Mouse (Mus musculus) liver, embryonic 14.5 days (tissue): Measurements from ENCODE around the gene Tm2d1. TPM values are rescaled to one million over a fixed set of nuclear protein-coding genes. Genes with fewer than 3 reads are reported as not detected.

Source experiments
- ATAC-seq: fragments of 200-750 bp; cut with Nextera tagmentation; 2 replicates; pipeline ENCODE4 v1.8.0; 2017; ENCODE audit warnings: moderate number of reproducible peaks, mild to moderate bottlenecking, moderate library complexity; ENCODE audit not compliant: insufficient read depth
- DNase-seq, 3 experiments: peaks; one replicate each; pipeline ENCODE4 v3.0.0-alpha.2; 2012 to 2013; ENCODE audit warnings: low read depth in 3 of 3, low spot score in 3 of 3
- H3K27ac ChIP-seq: fragments of 300-500 bp; sonication (generic); 2 replicates; pipeline ENCODE4 v1.5.1; 2014; ENCODE audit warnings: moderate library complexity, mild to moderate bottlenecking, control low read depth, inconsistent platforms
- H3K27me3 ChIP-seq: fragments of 300-500 bp; sonication (generic); 2 replicates; pipeline ENCODE4 v1.6.1; 2014; ENCODE audit warnings: mild to moderate bottlenecking, low read length, moderate library complexity; ENCODE audit not compliant: control insufficient read depth, insufficient read depth
- H3K36me3 ChIP-seq: fragments of 300-500 bp; sonication (generic); replicated peaks from 2 replicates; pipeline ENCODE4 v1.6.1; 2014; ENCODE audit warnings: low read depth; ENCODE audit not compliant: control insufficient read depth, insufficient read depth
- H3K4me1 ChIP-seq, 2 experiments: fragments of 200-500 bp in 1 of 2; fragments of 300-500 bp in 1 of 2; sonication (generic) in 1 of 2; replicated peaks; 2 replicates each; pipeline ENCODE4 v1.6.1; 2012 to 2014; ENCODE audit warnings: antibody characterized with exemption in 1 of 2, inconsistent platforms in 1 of 2, low read length in 1 of 2; ENCODE audit not compliant: control insufficient read depth in 2 of 2, insufficient read depth in 2 of 2
- H3K4me2 ChIP-seq: fragments of 300-500 bp; sonication (generic); 2 replicates; pipeline ENCODE4 v1.6.1; 2014; ENCODE audit warnings: low read depth, mild to moderate bottlenecking, control low read depth, moderate library complexity
- H3K4me3 ChIP-seq, 2 experiments: fragments of 200-500 bp in 1 of 2; fragments of 300-500 bp in 1 of 2; sonication (generic) in 1 of 2; 2 replicates each; pipeline ENCODE4 v1.5.1; 2012 to 2014; ENCODE audit warnings: low read depth in 2 of 2, low read length in 2 of 2, mild to moderate bottlenecking in 2 of 2, control low read depth in 1 of 2, inconsistent platforms in 1 of 2, moderate library complexity in 1 of 2; ENCODE audit not compliant: insufficient read depth in 1 of 2
- H3K9ac ChIP-seq: fragments of 300-500 bp; sonication (generic); replicated peaks from 2 replicates; pipeline ENCODE4 v1.6.1; 2014; ENCODE audit warnings: mild to moderate bottlenecking, control low read depth, moderate library complexity
- H3K9me3 ChIP-seq: fragments of 300-500 bp; sonication (generic); 2 replicates; pipeline ENCODE4 v1.6.1; 2016; ENCODE audit warnings: low read length, mixed read lengths; ENCODE audit not compliant: control insufficient read depth
- CTCF ChIP-seq: IDR thresholded peaks from 2 replicates; pipeline ENCODE4 v1.5.1; 2016; ENCODE audit warnings: antibody characterized with exemption, low read depth, control low read depth
- EP300 ChIP-seq: IDR thresholded peaks from 2 replicates; pipeline ENCODE4 v1.6.1; 2016; ENCODE audit warnings: antibody characterized with exemption, low read depth
- WGBS: fragments of 180-500 bp; shearing (Covaris S2); extraction: QIAGEN DNeasy Blood & Tissue Kit; methylation state at CpG from one replicate; pipeline ENCODE4 v1.1.7; 2014; ENCODE audit not compliant: insufficient replicate concordance; 5-methylcytosine and 5-hydroxymethylcytosine counted together
- polyA plus RNA-seq, 2 experiments: library from polyadenylated mRNA; depleted of rRNA in 1 of 2; stranded (reverse) in 1 of 2; unstranded in 1 of 2; fragments of >200 nt; fragmentation: Nextera tagmentation in 1 of 2; extraction: Ambion mirVana in 1 of 2; gene quantifications; 2 replicates each; pipeline versions ENCODE4 v1.2.1 to v1.2.3; 2012 to 2014

Gene Tm2d1
- polyA plus RNA-seq, 2 experiments, result 9.6 to 30.7 TPM

DNA sequence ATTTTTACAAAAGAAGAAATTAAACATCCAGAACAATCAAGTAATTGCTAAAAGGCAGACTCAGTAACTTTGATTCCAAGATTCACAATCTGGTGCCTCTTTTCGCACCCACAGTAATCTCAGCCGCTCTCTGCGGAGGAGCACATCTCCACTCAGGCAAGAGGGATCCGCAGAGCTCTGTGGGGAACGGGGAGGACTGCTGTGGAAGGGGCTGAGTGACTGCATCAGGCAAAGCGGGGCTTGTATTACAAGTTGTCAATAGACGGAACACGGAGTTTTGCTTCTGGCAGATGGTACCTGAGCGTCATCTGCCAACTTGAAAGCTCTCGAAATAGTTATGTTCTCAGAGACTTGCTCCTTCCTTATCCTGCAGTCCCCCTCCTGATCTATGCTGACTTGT, 37.3 kb downstream of the Tm2d1 start:
- Histone ChIP-seq H3K4me1 (no peaks in the 10 kb centered on the region), H3K36me3 (no peaks in the 10 kb centered on the region), H3K27me3 (no peaks in the 10 kb centered on the region), H3K9ac (no peak overlapping the region), H3K9me3 (no peaks in the 10 kb centered on the region), H3K4me3 (no peak overlapping the region), H3K27ac (no peak overlapping the region), H3K4me2 (no peak overlapping the region)
- DNase-seq (no peak), ATAC-seq (no peak)
- 83% methylated on average over 10 of the region's 10 CpGs for WGBS
- no peak for TF ChIP-seq EP300
- no peak for TF ChIP-seq CTCF

DNA sequence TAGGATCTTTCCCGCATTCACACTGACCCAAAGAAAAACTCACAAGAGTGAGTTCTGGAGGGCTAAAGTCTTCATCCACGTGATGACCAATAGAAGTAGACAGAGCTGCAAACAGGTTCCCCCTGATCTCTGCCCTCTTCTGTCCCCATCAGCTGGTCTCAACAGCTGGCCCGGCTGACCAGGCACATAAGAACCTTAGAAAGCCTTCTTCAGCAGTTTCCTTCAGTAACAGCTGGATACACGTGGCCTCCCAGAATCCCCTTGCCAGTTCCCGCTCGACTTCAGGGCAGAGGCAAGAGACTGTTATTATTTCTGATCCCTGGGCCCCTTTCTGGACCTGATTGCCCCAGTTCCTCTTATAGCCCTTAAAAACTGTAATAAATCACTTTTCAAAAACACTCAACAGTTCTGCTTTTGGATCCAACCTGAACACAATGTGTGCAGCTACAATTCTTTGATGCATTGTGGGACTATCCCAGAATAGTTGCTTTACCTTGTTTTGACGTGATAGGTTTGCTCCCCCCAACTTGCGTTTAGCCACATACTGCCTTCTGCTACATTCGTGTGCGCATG, 43.0 kb downstream of the Tm2d1 start:
- H3K9me3 ChIP-seq, result no peaks in the 10 kb centered on the region
- no peak for ATAC-seq
- no peak overlapping the region for H3K9ac ChIP-seq
- no peak overlapping the region for H3K4me3 ChIP-seq
- no peaks in the 10 kb centered on the region for H3K27me3 ChIP-seq
- H3K4me2 ChIP-seq, result no peak overlapping the region
- 55% methylated on average over 10 of the region's 10 CpGs for WGBS
- H3K27ac ChIP-seq, result no peak overlapping the region
- DNase-seq, result no peak
- no peak for TF ChIP-seq CTCF
- TF ChIP-seq EP300, result no peak
- H3K36me3 ChIP-seq, result no peaks in the 10 kb centered on the region
- no peaks in the 10 kb centered on the region for H3K4me1 ChIP-seq

DNA sequence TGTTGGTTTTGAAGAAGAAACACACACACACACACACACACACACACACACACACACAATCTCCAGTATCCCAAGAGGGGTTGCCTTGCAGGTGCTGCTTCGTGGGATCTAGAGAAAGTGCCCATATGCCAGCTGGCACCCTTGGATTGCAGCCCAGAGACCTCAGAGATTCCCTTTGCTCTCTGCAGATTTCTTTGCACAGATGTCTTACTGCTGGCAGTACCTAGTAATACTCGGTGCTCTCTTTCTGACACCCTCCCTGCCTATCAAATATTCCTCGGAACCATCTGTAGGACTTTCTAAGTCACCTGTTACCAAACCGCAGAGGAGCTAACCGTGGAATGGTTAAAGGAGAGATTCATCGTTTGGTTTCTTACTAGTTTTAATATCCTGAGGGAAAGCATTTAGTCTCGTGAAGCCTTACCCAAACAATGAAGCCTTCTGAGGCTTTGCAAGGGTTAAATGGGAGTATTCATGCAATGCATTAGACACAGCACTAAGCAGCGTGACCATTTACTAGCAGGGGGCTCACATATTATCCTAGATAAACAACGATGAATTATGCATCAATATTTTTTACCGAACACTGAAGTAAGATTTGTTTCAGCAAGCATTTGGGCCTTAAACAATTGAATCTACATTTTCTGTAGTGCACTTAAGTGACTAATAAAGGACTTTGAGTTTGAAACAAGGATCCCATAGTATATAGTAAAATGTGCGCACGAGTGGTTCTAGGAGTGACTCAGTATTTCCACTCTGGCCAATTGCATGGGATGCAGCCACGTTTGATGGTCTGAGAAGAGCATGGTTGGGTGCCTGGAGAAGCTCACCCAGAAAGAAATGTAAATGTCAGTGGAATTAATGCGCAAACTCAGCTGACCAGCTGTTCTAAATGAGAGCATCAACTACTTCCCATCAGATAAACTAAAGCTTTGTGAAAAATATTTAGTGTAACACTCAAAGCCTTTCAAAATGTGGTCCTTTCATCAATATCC, 44.2 kb downstream of the Tm2d1 start:
- Histone ChIP-seq H3K27me3 (no peaks in the 10 kb centered on the region), H3K9ac (no peak overlapping the region), H3K27ac (no peak overlapping the region), H3K36me3 (no peaks in the 10 kb centered on the region), H3K9me3 (no peaks in the 10 kb centered on the region), H3K4me1 (no peaks in the 10 kb centered on the region), H3K4me2 (no peak overlapping the region), H3K4me3 (no peak overlapping the region)
- TF ChIP-seq EP300 (no peak), CTCF (no peak)
- DNase-seq (no peak), ATAC-seq (no peak)
- 66% methylated on average over 14 of the region's 14 CpGs for whole genome bisulfite sequencing

DNA sequence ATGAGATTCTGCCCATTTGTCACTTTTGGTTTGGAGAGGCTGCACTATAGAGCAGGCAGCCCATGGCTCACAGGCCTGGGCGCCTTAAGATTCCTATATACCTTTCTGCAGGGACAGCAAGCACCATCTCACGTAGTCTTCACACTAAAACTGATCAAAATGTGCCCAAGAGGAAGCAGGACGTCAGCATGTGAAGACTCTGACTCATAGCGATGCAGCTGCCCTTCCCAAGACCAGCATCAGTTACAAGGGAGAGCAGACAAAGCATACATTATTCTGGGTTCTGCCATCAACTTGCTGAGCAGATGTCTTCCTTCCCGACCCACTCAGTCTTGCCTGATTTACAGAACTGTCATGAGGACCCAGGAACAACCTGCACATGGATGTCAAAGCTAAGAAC, 45.9 kb downstream of the Tm2d1 start:
- Histone ChIP-seq H3K4me2 (no peak overlapping the region), H3K27me3 (no peaks in the 10 kb centered on the region), H3K36me3 (no peaks in the 10 kb centered on the region), H3K4me3 (no peak overlapping the region), H3K9me3 (no peaks in the 10 kb centered on the region), H3K27ac (no peak overlapping the region), H3K9ac (no peak overlapping the region), H3K4me1 (no peaks in the 10 kb centered on the region)
- DNase-seq (no peak), ATAC-seq (no peak)
- WGBS, result 40% methylated on average over 5 of the region's 5 CpGs
- TF ChIP-seq EP300 (no peak), CTCF (no peak)

DNA sequence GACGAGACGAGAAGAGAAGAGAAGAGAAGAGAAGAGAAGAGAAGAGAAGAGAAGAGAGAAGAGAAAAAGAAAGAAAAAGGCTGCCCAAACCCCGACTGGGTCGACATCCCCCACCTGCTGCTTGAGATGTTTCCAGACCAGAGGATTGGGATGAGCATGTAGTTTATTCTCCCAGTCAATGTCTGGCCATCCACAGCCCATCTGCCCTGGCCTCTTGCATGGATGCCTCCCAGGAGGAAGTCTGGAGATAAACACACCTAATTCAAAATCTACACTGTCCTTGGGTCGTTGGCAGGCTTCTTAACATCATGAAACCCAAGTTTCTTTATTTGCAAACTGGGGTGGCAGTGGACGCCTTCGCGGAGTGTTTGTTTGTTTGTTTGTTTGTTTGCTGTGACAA, 47.4 kb downstream of the Tm2d1 start:
- no peaks in the 10 kb centered on the region for H3K9me3 ChIP-seq
- ATAC-seq (no peak), DNase-seq (no peak)
- no peaks in the 10 kb centered on the region for H3K4me1 ChIP-seq
- H3K36me3 ChIP-seq, result no peaks in the 10 kb centered on the region
- H3K27me3 ChIP-seq, result no peaks in the 10 kb centered on the region
- H3K9ac ChIP-seq, result no peak overlapping the region
- no peak for TF ChIP-seq CTCF
- TF ChIP-seq EP300, result no peak
- 64% methylated on average over 8 of the region's 8 CpGs for WGBS
- no peak overlapping the region for H3K4me2 ChIP-seq
- no peak overlapping the region for H3K27ac ChIP-seq
- no peak overlapping the region for H3K4me3 ChIP-seq
